Mouse (Mus musculus): ENCODE data around the gene Zfp704. TPM values are rescaled to one million over a fixed set of nuclear protein-coding genes. Genes with fewer than 3 reads are reported as not detected.
A peak's percentile ranks its signal among the peaks of the same experiment; 100 is the strongest.

Zfp704 gene
- total and polyA plus RNA-seq, 3 experiments = not detected

DNA sequence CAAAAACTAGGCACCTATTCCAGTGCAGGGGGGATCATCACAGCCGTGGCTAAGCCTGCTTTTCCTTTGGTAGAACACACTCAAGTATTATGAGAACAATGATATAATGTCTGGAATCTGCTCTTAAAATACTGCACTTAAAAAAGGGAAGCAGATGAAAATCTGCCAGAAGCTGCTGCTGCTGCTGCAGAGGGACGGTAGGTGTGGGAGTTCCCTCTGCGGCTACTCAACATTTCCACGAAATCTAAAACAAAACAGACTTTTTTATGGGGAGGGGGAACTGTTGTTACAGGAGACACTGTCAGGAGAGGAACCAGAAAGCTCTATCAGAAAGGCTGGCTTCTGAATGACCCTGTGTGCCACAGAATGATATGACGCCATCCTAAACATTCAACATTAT is 110.4 kb downstream of the Zfp704 start (continued):
- TF ChIP-seq TCF12 (IDR thresholded peaks at IDR 0.05; ENCODE audit: low read depth, low read length) (no peak), GABPA (IDR thresholded peaks at IDR 0.05; ENCODE audit: insufficient replicate concordance, low read depth, low read length) (no peak), ETS1 (conservative IDR thresholded peaks at IDR 0.05; ENCODE audit: low read depth, low read length) (0 out of 2 replicates have a peak, but pooled peaks have one; percentile 39), CHD1 (IDR thresholded peaks at IDR 0.05; ENCODE audit: low read depth, low read length) (no peak), ZC3H11A (IDR thresholded peaks at IDR 0.05; ENCODE audit: low read depth, low read length) (no peak), HCFC1 (IDR thresholded peaks at IDR 0.05; ENCODE audit: low read depth, low read length) (no peak), MXI1 (IDR thresholded peaks at IDR 0.05; ENCODE audit: low read depth, low read length) (0 out of 2 replicates have a peak, but pooled peaks have one; percentile 47), NELFE (IDR thresholded peaks at IDR 0.05; ENCODE audit: low read depth, low read length) (no peak), EP300 (IDR thresholded peaks at IDR 0.05; ENCODE audit: low read length) (no peak)

DNA sequence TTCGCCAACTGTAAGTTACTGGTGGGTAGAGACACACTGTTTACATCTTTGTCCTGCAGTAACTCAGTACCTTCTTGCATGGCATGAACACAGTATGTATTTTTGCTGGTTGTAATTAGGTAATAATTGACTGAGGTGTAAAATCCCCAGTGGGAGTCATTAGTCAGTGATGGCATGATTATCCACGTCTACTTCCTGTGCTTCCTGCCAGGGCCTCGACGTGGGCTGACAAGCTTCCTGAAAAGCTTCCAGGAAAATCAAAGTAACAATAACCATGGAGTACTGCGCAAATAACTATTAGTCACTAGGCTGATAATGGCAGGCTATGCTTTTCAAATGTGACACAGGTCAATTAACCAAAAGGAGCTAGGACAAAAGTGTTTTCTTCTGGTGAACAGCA is 112.6 kb downstream of the Zfp704 start:
- no peaks in the 10 kb centered on the region for H3K79me2 ChIP-seq (replicated peaks; ENCODE audit: control insufficient read depth, extremely low read depth, insufficient read depth, poor library complexity, severe bottlenecking)
- no peak overlapping the region for H3K4me2 ChIP-seq (ENCODE audit: insufficient read depth, low read depth, poor library complexity, severe bottlenecking)
- no peak overlapping the region for H3K27ac ChIP-seq (ENCODE audit: insufficient read depth, low read depth)
- no peak overlapping the region for H3K9ac ChIP-seq (ENCODE audit: insufficient read depth, low read depth)
- TF ChIP-seq IRF4 (IDR thresholded peaks at IDR 0.05; ENCODE audit: low read depth, low read length) (no peak), NRF1 (IDR thresholded peaks at IDR 0.05; ENCODE audit: low read depth, low read length) (no peak), ELF1 (IDR thresholded peaks at IDR 0.05; ENCODE audit: low read depth, low read length) (no peak), HCFC1 (IDR thresholded peaks at IDR 0.05; ENCODE audit: low read depth, low read length) (no peak), MAZ (IDR thresholded peaks at IDR 0.05; ENCODE audit: low read depth, low read length) (no peak), GABPA (IDR thresholded peaks at IDR 0.05; ENCODE audit: insufficient replicate concordance, low read depth, low read length) (no peak), BHLHE40 (IDR thresholded peaks at IDR 0.05; ENCODE audit: low read depth, low read length) (no peak), SMC3 (IDR thresholded peaks at IDR 0.05; ENCODE audit: low read depth, low read length) (no peak), RCOR1 (conservative IDR thresholded peaks at IDR 0.05; ENCODE audit: low read depth, low read length) (no peak), RAD21 (IDR thresholded peaks at IDR 0.05; ENCODE audit: low read depth, low read length) (no peak), POLR2A (IDR thresholded peaks at IDR 0.05; ENCODE audit: low read depth, low read length) (no peak), JUND (conservative IDR thresholded peaks at IDR 0.05; ENCODE audit: low read depth, low read length) (no peak)
- in situ Hi-C loops (cut with MboI; ENCODE audit: low pct_ligation_motif_present, low pct_unique_long_range_greater_than_20kb, low sequenced_read_pairs) = loop anchor here (25.0 kb wide), 2 partner anchors 440 to 535 kb away; no protein-coding TSS in a partner anchor
- dilution Hi-C loops (cut with MboI; ENCODE audit: extremely low pct_ligation_motif_present, extremely low pct_unique_long_range_greater_than_20kb, low sequenced_read_pairs) = no loop called here
- DNase-seq (ENCODE audit: extremely low read depth) = no peak
- no peak overlapping the region for H3K4me3 ChIP-seq (replicated peaks in 1 of 3; ENCODE audit: low read depth in 2 of 3, low read length in 2 of 3, poor library complexity in 1 of 3)
- H3K4me1 ChIP-seq (ENCODE audit: control insufficient read depth in 1 of 2, insufficient read depth in 2 of 2) = peaks cover 5 to 16% of the 10 kb centered on the region in 2 experiments
- no peaks in the 10 kb centered on the region for H3K9me3 ChIP-seq (replicated peaks; ENCODE audit: low read length)
- H3K36me3 ChIP-seq (replicated peaks in 1 of 2; ENCODE audit: control insufficient read depth in 1 of 2, insufficient read depth in 1 of 2, low read length in 1 of 2) = no peaks in the 10 kb centered on the region
- no peaks in the 10 kb centered on the region for H3K27me3 ChIP-seq (replicated peaks)

Measured in CH12.LX (cell line).